Mouse (Mus musculus) neural tube, embryonic 11.5 days (tissue): ENCODE measurements around the gene Tspoap1. TPM values are rescaled to one million over a fixed set of nuclear protein-coding genes. Genes with fewer than 3 reads are reported as not detected.

Source experiments
- ATAC-seq: fragments of 200-750 bp; cut with Nextera tagmentation; 2 replicates; pipeline ENCODE4 v1.8.0; 2017; ENCODE audit warnings: moderate number of reproducible peaks, mild to moderate bottlenecking, moderate TSS enrichment, moderate library complexity; ENCODE audit not compliant: insufficient read depth, low FRiP score, low TSS enrichment
- DNase-seq: peaks from one replicate; pipeline ENCODE4 v3.0.0-alpha.2; 2015; ENCODE audit warnings: low spot score
- H3K27ac ChIP-seq: fragments of 300-500 bp; sonication (generic); 2 replicates; pipeline ENCODE4 v1.5.1; 2014; ENCODE audit warnings: low read depth, mild to moderate bottlenecking, low read length
- H3K27me3 ChIP-seq: fragments of 300-500 bp; sonication (generic); 2 replicates; pipeline ENCODE4 v1.6.1; 2014; ENCODE audit warnings: mild to moderate bottlenecking, low read length, mixed read lengths; ENCODE audit not compliant: control insufficient read depth, insufficient read depth
- H3K36me3 ChIP-seq: fragments of 300-500 bp; sonication (generic); 2 replicates; pipeline ENCODE4 v1.6.1; 2014; ENCODE audit warnings: mild to moderate bottlenecking, low read length, moderate library complexity, mixed read lengths; ENCODE audit not compliant: control insufficient read depth, insufficient read depth
- H3K4me1 ChIP-seq: fragments of 300-500 bp; sonication (generic); 2 replicates; pipeline ENCODE4 v1.6.1; 2014; ENCODE audit warnings: low read length, mixed read lengths; ENCODE audit not compliant: control insufficient read depth, insufficient read depth
- H3K4me2 ChIP-seq: fragments of 300-500 bp; sonication (generic); 2 replicates; pipeline ENCODE4 v1.6.1; 2014; ENCODE audit warnings: low read depth, mild to moderate bottlenecking, moderate library complexity
- H3K4me3 ChIP-seq: fragments of 300-500 bp; sonication (generic); 2 replicates; pipeline ENCODE4 v1.5.1; 2014; ENCODE audit warnings: low read depth, low read length
- H3K9ac ChIP-seq: fragments of 300-500 bp; sonication (generic); 2 replicates; pipeline ENCODE4 v1.6.1; 2014; ENCODE audit warnings: mild to moderate bottlenecking, low read length
- H3K9me3 ChIP-seq: fragments of 300-500 bp; sonication (generic); 2 replicates; pipeline ENCODE4 v1.6.1; 2016; ENCODE audit warnings: low read length; ENCODE audit not compliant: control insufficient read depth
- WGBS: fragments of 180-500 bp; shearing (Covaris S2); extraction: QIAGEN DNeasy Blood & Tissue Kit; methylation state at CpG from one replicate; pipeline ENCODE4 v1.1.7; 2014; 5-methylcytosine and 5-hydroxymethylcytosine counted together
- polyA plus RNA-seq: library from polyadenylated mRNA; unstranded; fragments of >200 nt; fragmentation: Nextera tagmentation; extraction: Ambion mirVana; gene quantifications from 2 replicates; pipeline ENCODE4 v1.2.1, GENCODE M21; 2014

The Tspoap1 gene
- 5.4 and 6.0 TPM in 2 replicates for polyA plus RNA-seq

DNA sequence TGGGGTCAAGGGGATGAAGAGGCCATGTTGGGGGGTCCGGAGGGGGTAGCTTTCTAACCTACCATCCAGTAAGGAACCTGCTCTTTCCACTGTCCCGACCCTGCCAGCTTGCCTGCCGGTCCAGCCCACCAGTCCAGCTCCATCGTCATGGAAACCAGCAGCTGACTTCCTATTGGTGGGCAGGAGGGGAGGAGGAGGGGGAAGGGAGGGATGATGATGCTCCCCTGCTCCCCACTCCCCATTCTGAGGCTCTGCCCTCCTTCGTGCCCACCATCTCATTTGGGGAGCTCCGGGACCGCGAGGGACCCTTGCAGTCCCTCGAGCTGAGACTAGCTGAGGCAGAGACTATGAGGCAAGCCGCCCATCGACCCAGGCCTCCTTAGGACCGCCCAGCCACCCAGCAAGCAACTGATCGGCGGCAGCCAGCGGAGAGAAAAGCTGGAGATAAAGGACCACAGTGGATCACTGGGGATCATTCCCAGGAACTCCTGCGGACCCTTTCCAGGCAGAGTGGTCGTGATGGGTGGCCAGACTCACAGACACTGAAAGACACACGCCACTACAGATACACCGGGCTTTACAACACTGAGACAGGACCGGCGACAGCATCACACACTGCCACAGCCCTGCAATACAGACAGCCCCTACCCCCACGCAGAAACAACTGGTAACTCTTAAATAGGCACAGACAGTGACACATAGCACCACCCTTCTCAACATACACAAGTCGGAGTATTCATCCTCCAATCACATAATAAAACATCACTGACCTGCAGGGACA, at the start of gene Tspoap1:
Tspoap1 (plus strand) TSS at position 241 of the 781 bp plus-strand sequence.
- Histone ChIP-seq H3K9ac (peak within 1 kb of the TSS; percentile 37), H3K27me3 (peaks cover 51% of the 10 kb centered on the region), H3K27ac (no peak within 1 kb of the TSS), H3K4me1 (peaks cover 12% of the 10 kb centered on the region; the same call in 1 of the 2 replicates), H3K4me2 (peak within 1 kb of the TSS; percentile 41), H3K36me3 (no peaks in the 10 kb centered on the region), H3K4me3 (peak within 1 kb of the TSS; percentile 32), H3K9me3 (no peaks in the 10 kb centered on the region)
- 9% methylated on average over 23 of the region's 23 CpGs for WGBS
- DNase-seq (peak; percentile 69), ATAC-seq (peak; percentile 53; the same call in 1 of the 2 replicates)

DNA sequence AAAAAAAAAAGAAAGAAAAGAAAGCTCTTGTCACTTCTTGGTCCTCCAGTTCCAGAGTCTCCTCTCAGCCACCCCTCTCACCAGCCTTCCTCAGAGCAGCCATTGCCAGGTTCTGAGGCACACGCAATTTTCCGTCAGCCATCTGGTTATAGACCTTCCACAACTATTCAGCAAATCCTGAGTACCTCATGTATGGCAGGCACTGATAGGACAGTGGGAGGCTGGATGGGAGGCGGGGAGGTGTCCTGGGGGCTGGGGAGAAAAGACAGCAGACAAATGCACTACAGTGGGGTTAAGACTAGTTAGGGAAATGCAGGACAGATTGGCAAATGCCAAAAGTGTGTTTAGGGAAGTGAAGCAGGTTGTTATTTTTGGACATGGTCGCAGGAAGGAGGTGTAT, 48.2 kb upstream of the Tspoap1 start:
- H3K36me3 ChIP-seq, result no peaks in the 10 kb centered on the region
- no peak overlapping the region for H3K27ac ChIP-seq
- no peak overlapping the region for H3K9ac ChIP-seq
- no peaks in the 10 kb centered on the region for H3K27me3 ChIP-seq
- no peak for DNase-seq
- 89% methylated on average over 4 of the region's 4 CpGs for WGBS
- ATAC-seq, result no peak
- no peak overlapping the region for H3K4me3 ChIP-seq
- H3K9me3 ChIP-seq, result no peaks in the 10 kb centered on the region
- H3K4me1 ChIP-seq, result no peaks in the 10 kb centered on the region
- no peak overlapping the region for H3K4me2 ChIP-seq

DNA sequence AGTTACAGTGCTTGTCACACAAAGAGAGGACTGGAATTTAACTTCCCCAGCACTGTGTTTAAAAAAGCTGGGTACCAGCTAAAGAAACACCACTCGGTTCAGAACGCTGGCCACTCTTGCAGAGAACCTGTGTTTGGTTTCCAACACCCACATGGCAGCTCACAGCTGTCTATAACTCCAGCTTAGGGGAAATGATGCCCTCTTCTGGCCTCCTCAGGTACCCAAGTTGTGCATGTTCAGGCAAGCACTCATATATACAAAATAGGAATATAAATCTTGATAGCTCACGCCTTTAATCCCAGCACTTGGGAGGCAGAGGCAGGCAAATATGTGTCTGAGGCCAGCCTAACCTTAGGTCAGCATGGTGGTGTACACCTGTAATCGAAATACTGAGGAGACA, 44.3 kb upstream of the Tspoap1 start:
- Histone ChIP-seq H3K36me3 (no peaks in the 10 kb centered on the region), H3K9me3 (no peaks in the 10 kb centered on the region), H3K27ac (no peak overlapping the region), H3K4me3 (no peak overlapping the region), H3K27me3 (no peaks in the 10 kb centered on the region), H3K9ac (no peak overlapping the region), H3K4me1 (no peaks in the 10 kb centered on the region), H3K4me2 (no peak overlapping the region)
- ATAC-seq (no peak), DNase-seq (no peak)
- WGBS, result 88% methylated on average over 4 of the region's 4 CpGs

DNA sequence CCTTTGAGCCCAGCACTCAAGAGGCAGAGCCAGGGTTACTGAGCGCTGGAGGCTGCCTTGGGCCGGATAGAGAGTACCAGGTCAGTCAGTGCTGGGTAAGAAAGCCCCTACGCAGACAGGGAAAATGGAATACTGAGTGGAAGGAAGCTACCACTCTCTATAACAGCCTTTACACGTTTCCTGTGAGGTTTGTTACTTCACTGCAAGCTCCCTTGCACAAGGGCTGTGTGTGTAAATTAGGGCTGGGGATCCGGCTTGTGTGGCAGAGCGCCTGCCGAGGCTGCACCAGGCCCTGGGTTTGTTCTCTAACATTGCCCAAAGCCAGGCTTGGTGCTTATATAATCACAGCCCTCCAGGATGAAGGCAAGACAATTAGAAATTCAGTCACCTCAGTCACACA, 40.8 kb upstream of the Tspoap1 start:
- DNase-seq (no peak), ATAC-seq (no peak)
- Histone ChIP-seq H3K27ac (no peak overlapping the region), H3K9ac (no peak overlapping the region), H3K4me2 (no peak overlapping the region), H3K9me3 (no peaks in the 10 kb centered on the region), H3K27me3 (no peaks in the 10 kb centered on the region), H3K36me3 (no peaks in the 10 kb centered on the region), H3K4me3 (no peak overlapping the region), H3K4me1 (no peaks in the 10 kb centered on the region)
- WGBS, result 84% methylated on average over 7 of the region's 7 CpGs

DNA sequence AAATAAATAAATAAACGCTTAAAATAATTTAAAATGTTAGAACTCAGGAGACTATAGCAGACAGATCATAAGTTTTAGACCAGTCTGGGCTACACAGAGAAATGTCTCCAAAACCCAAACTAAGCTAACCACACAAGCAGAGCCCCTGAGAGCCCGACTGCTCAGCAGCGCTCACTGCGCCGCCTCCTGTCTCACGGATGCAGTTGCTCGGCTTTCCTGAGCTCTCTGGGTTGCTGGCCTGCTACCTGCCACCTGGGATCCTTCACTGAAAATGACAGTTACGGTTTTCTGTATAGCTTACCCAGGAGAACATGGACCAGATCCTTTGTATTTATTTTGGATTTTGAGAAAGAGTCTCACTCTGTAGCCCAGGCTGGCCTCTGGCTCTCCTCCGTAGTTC, 40.0 kb upstream of the Tspoap1 start:
- Histone ChIP-seq H3K4me2 (no peak overlapping the region), H3K4me1 (no peaks in the 10 kb centered on the region), H3K9ac (no peak overlapping the region), H3K36me3 (no peaks in the 10 kb centered on the region), H3K4me3 (no peak overlapping the region), H3K27me3 (no peaks in the 10 kb centered on the region), H3K9me3 (no peaks in the 10 kb centered on the region), H3K27ac (no peak overlapping the region)
- WGBS, result 47% methylated on average over 9 of the region's 9 CpGs
- ATAC-seq, result no peak
- DNase-seq, result no peak

DNA sequence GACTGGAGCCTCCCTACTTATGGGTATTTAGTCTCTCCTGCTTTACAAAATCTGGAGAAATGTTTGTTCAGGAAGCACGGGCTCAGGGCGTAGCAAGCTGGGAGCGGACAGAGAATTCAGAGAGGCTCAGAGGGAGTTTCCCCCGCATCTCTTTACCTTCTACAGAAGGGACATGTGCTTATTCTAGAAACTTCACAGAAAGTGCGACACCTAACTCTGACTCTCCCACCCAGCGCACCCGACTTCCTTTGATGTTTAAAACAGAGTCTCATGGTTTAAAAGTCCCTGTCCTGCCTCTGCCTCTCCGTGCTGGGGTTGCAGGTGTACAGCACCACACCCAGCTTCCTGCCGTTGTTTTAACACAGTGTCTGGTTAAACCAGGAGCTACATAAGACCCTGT, 39.5 kb upstream of the Tspoap1 start:
- no peaks in the 10 kb centered on the region for H3K9me3 ChIP-seq
- H3K4me2 ChIP-seq, result no peak overlapping the region
- ATAC-seq (no peak), DNase-seq (no peak)
- H3K9ac ChIP-seq, result no peak overlapping the region
- H3K27ac ChIP-seq, result no peak overlapping the region
- H3K36me3 ChIP-seq, result no peaks in the 10 kb centered on the region
- 67% methylated on average over 9 of the region's 9 CpGs for WGBS
- H3K4me1 ChIP-seq, result no peaks in the 10 kb centered on the region
- no peak overlapping the region for H3K4me3 ChIP-seq
- H3K27me3 ChIP-seq, result no peaks in the 10 kb centered on the region

DNA sequence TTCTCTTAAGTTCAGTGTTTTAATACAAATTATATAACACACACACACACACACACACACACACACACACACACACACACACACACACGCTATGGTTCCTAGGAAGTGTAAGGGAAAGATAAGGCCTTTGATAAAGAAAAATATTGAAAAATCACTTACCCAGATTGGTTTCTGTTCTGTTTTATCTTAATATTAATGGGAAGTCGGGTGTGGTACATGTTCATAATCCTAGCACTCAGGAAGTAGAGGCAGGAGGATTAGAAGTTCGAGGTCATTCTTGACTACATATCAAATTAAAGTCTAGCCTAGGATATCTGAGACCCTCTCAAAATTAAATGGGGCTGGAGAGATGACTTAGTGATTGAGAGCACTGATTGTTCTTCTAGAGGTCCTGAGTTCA, 38.2 kb upstream of the Tspoap1 start:
- Histone ChIP-seq H3K27ac (no peak overlapping the region), H3K36me3 (no peaks in the 10 kb centered on the region), H3K4me2 (no peak overlapping the region), H3K9me3 (no peaks in the 10 kb centered on the region), H3K9ac (no peak overlapping the region), H3K4me3 (no peak overlapping the region), H3K4me1 (no peaks in the 10 kb centered on the region), H3K27me3 (no peaks in the 10 kb centered on the region)
- ATAC-seq, result no peak
- 83% methylated on average over 3 of the region's 3 CpGs for WGBS
- no peak for DNase-seq

DNA sequence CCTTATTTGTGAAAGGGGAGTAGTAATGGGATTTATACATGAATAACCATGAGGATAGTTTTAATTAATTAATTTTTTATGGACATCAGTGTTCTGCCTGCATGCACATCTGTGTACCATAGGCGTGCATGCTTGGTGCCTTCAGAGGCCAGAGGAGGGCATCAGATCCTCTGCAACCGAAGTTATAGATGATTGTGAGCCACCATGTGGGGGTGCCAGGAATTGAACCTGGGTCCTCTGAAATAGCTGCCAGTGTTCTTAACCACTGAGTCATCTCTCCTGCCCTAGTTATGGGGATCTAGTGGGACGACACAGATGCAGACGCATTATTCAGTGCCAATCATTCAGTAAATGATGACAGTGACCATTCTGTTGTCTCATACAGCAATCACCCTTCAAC, 37.5 kb upstream of the Tspoap1 start:
- 90% methylated on average over 4 of the region's 4 CpGs for WGBS
- Histone ChIP-seq H3K9ac (no peak overlapping the region), H3K4me3 (no peak overlapping the region), H3K9me3 (no peaks in the 10 kb centered on the region), H3K27ac (no peak overlapping the region), H3K36me3 (no peaks in the 10 kb centered on the region), H3K4me2 (no peak overlapping the region), H3K4me1 (no peaks in the 10 kb centered on the region), H3K27me3 (no peaks in the 10 kb centered on the region)
- DNase-seq (no peak), ATAC-seq (no peak)

DNA sequence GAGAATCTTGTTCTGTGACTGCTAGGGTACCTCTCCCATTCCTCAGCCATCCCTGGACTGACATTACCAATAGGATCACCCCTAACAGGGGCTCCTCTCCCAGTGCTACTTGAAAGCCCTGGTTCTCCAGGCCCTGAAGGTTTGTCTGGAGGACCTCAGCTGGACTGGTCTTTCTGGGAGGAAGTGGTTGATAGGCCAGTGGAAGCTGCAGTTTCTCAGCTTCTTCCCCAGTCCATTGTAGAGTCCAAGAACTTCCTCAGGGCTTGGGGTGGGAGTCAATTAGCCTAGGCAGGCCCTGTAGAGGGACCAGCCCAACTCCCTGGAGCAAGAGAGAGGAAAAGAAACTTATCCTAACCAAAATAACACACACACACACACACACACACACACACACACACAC, 34.8 kb upstream of the Tspoap1 start:
- Histone ChIP-seq H3K4me3 (no peak overlapping the region), H3K36me3 (no peaks in the 10 kb centered on the region), H3K4me2 (no peak overlapping the region), H3K9ac (no peak overlapping the region), H3K4me1 (no peaks in the 10 kb centered on the region), H3K27me3 (no peaks in the 10 kb centered on the region), H3K27ac (no peak overlapping the region), H3K9me3 (no peaks in the 10 kb centered on the region)
- DNase-seq, result no peak
- no peak for ATAC-seq
